In genomic region chr2:59199476-59199976, GRCm38 (mm10) we compare ENCODE assay signal across 26 mouse cellular contexts. TPM values are rescaled to one million over a fixed set of nuclear protein-coding genes. Genes with fewer than 3 reads are reported as not detected.
"Had no signal": no experiment of that assay in that cellular context is flagged by ENCODE, and none has a peak within 500 bp of the region (broad histone marks: within the 10 kb centered on the region; RNA-seq: fewer than 3 reads in every experiment).

No protein-coding gene starts in this region.

- H3K9ac ChIP-seq: hindbrain, embryonic 12.5 days; hindbrain, embryonic 14.5 days; limb, embryonic 13.5 days; limb, embryonic 15.5 days; liver, embryonic 12.5 days; liver, embryonic 14.5 days had no signal

- ATAC-seq: hindbrain, embryonic 16.5 days; inflammation-experienced regulatory T-cells, adult 6 months; intestine, embryonic 16.5 days; liver, embryonic 12.5 days had no signal

- H3K27ac ChIP-seq: gastrocnemius, adult 2 months; heart, adult 2 months; hindbrain, embryonic 10.5 days; hindbrain, embryonic 12.5 days; hindbrain, embryonic 14.5 days; layer of hippocampus, adult 2 months; left cerebral cortex, adult 2 months; limb, embryonic 13.5 days; limb, embryonic 15.5 days; liver, embryonic 12.5 days; liver, embryonic 14.5 days had no signal

- H3K36me3 ChIP-seq: hindbrain, embryonic 10.5 days; hindbrain, embryonic 12.5 days; limb, embryonic 13.5 days; limb, embryonic 15.5 days; liver, embryonic 12.5 days had no signal

- H3K9me3 ChIP-seq: hindbrain, embryonic 10.5 days; hindbrain, embryonic 12.5 days; limb, embryonic 13.5 days; limb, embryonic 15.5 days; liver, embryonic 12.5 days had no signal

- H3K4me2 ChIP-seq: heart, embryonic 11.5 days; hindbrain, embryonic 12.5 days; hindbrain, embryonic 14.5 days; limb, embryonic 13.5 days; limb, embryonic 15.5 days; liver, embryonic 12.5 days had no signal

- DNase-seq: gastrocnemius, adult 2 months; gastrocnemius, postnatal 10 days; gastrocnemius, postnatal 25 days; heart, adult 2 months; heart, postnatal 10 days; heart, postnatal 4 days; kidney, adult 18-20 months; kidney, adult 9 months; kidney, postnatal 10 days; kidney, postnatal 25 days; kidney, postnatal 4 days; lung, adult 18-20 months had no signal

- H3K4me1 ChIP-seq: hindbrain, embryonic 12.5 days had no signal

- H3K4me3 ChIP-seq: gastrocnemius, adult 2 months; heart, adult 2 months; hindbrain, embryonic 10.5 days; hindbrain, embryonic 12.5 days; layer of hippocampus, adult 2 months; left cerebral cortex, adult 2 months; limb, embryonic 13.5 days; limb, embryonic 15.5 days; liver, embryonic 12.5 days had no signal

- H3K27me3 ChIP-seq: hindbrain, embryonic 12.5 days; limb, embryonic 13.5 days; limb, embryonic 15.5 days; liver, embryonic 12.5 days had no signal

RNA-seq across cellular contexts. Expression of gene Ccdc148, which starts 39.0 kb away (rescaled TPM):
- total RNA-seq: gastrocnemius, postnatal 25 days; granulocyte monocyte progenitor cell, adult 5-6 weeks had no signal
